Mouse (Mus musculus) neutrophil, adult 59 days (primary cell): ENCODE results near the gene Nlrp1a. TPM values are rescaled to one million over a fixed set of nuclear protein-coding genes. Genes with fewer than 3 reads are reported as not detected.

Experiments used
- total RNA-seq, 2 experiments: library from RNA; stranded (reverse); gene quantifications; 1 replicate in 1 of 2; 2 replicates in 1 of 2; pipeline ENCODE4 v1.2.4; 2023

Nlrp1a gene
- total RNA-seq: 10 to 100 TPM in 1 of 2 experiments, 1 to 10 TPM in 1; 8.7 to 15.4 TPM

DNA sequence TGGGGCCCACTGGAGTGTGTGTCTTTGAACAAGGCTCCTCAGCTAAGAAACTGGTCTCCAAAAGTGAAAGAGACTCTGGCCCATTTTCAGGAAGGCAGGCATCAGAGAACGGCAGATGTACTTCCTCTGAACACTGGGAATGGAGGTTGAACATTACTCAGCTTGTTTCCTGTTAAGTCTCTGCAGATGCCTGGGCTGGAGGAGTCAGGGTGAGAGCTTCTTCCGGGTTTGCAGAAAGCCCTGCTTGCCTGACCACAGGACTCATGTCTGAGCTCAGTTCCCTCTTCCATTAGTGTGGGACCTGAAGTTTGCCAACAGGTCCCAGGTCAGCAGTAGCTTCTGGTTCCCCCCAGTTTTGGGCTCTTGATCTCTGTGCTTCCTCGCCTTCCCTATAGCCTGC, at the start of gene Nlrp1a:
Nlrp1a (minus strand) TSS at position 44 of the 400 bp plus-strand sequence.

Other genes starting within 250 kb of the Nlrp1a start
- 10 to 100 TPM; 43.9 to 47.7 TPM for gene Nup88, start 174.7 kb downstream of the Nlrp1a start, total RNA-seq
- 10 to 100 TPM; 26.4 to 27.4 TPM for gene Rpain, start 174.5 kb downstream of the Nlrp1a start, total RNA-seq
- gene C1qbp, start 161.7 kb downstream of the Nlrp1a start, total RNA-seq: 10 to 100 TPM; 45.7 to 48.5 TPM
- gene Dhx33, start 140.3 kb downstream of the Nlrp1a start, total RNA-seq: 1 to 10 TPM; 5.6 to 7.2 TPM
- gene Mis12, start 125.1 kb downstream of the Nlrp1a start, total RNA-seq: 10 to 100 TPM; 14.8 to 15.3 TPM
- 10 to 100 TPM; 22.7 to 34.5 TPM for gene Derl2, start 124.9 kb downstream of the Nlrp1a start, total RNA-seq
- gene 6330403K07Rik, start 111.2 kb downstream of the Nlrp1a start, total RNA-seq: not detected
- 10 to 100 TPM in 1 of 2 experiments, 1 to 10 TPM in 1; 7.2 to 10.6 TPM for gene Nlrp1b, start 86.0 kb upstream of the Nlrp1a start, total RNA-seq